Mouse (Mus musculus) testis, adult 2 months (tissue): ENCODE data around the gene Drd3. TPM values are rescaled to one million over a fixed set of nuclear protein-coding genes. Genes with fewer than 3 reads are reported as not detected.

Experiments used
- H3K27ac ChIP-seq: fragments of 200-500 bp; 2 replicates; pipeline ENCODE4 v1.5.1; 2012; ENCODE audit warnings: low read depth, low read length; ENCODE audit not compliant: control insufficient read depth, insufficient read depth
- H3K27me3 ChIP-seq: fragments of 200-500 bp; 2 replicates; pipeline ENCODE4 v1.6.1; 2012; ENCODE audit warnings: mild to moderate bottlenecking, low read length, moderate library complexity; ENCODE audit not compliant: control insufficient read depth, insufficient read depth
- H3K36me3 ChIP-seq: fragments of 200-500 bp; 2 replicates; pipeline ENCODE4 v1.6.1; 2012; ENCODE audit warnings: mild to moderate bottlenecking, low read length; ENCODE audit not compliant: control insufficient read depth, insufficient read depth
- H3K4me1 ChIP-seq: fragments of 200-500 bp; 2 replicates; pipeline ENCODE4 v1.6.1; 2012; ENCODE audit warnings: low read length; ENCODE audit not compliant: control insufficient read depth, insufficient read depth
- H3K4me3 ChIP-seq: fragments of 200-500 bp; 2 replicates; pipeline ENCODE4 v1.5.1; 2012; ENCODE audit warnings: low read depth, mild to moderate bottlenecking, low read length, moderate library complexity, mixed read lengths; ENCODE audit not compliant: control insufficient read depth
- CTCF ChIP-seq: fragments of 200-500 bp; IDR thresholded peaks from 2 replicates; pipeline ENCODE4 v1.5.1; 2012; ENCODE audit warnings: low read depth, mild to moderate bottlenecking, inconsistent platforms, low read length, moderate library complexity; ENCODE audit not compliant: control insufficient read depth, insufficient read depth, insufficient replicate concordance
- POLR2A ChIP-seq: fragments of 200-500 bp; IDR thresholded peaks from 2 replicates; pipeline ENCODE4 v1.6.1; 2012; ENCODE audit warnings: low read depth, mild to moderate bottlenecking, inconsistent platforms, low read length, moderate library complexity; ENCODE audit not compliant: control insufficient read depth
- polyA plus RNA-seq: library from polyadenylated mRNA; depleted of rRNA; stranded (reverse); fragments of >200 nt; gene quantifications from 2 replicates; pipeline ENCODE4 v1.2.3, GENCODE M21; 2012

Gene Drd3
- polyA plus RNA-seq, 1 experiment: not detected

DNA sequence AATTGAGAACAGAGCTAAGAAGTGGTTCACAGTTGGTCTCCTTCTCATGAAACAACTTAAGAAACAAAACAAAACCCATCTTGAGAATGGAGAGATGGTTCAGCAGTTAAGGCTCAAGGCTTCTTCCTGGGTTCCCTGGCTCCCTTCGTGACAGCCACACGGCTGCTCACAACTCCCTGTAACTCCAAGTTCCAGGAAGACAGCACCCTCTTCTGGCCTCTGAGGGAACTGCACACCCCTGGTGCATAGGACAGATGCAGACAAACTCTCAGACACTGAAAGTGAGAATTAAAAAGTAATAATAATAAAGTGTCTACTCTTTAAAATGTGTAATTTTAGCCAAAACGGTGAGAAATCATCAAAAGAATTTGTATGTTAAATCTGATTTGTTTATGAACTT lies 29.4 kb upstream of the Drd3 start:
- TF ChIP-seq POLR2A (no peak), CTCF (peak; percentile 90)
- Histone ChIP-seq H3K27me3 (no peaks in the 10 kb centered on the region), H3K4me3 (no peak overlapping the region), H3K4me1 (0 out of 2 replicates have a peak, but pooled peaks cover 4% of the 10 kb centered on the region), H3K27ac (no peak overlapping the region), H3K36me3 (no peaks in the 10 kb centered on the region)

DNA sequence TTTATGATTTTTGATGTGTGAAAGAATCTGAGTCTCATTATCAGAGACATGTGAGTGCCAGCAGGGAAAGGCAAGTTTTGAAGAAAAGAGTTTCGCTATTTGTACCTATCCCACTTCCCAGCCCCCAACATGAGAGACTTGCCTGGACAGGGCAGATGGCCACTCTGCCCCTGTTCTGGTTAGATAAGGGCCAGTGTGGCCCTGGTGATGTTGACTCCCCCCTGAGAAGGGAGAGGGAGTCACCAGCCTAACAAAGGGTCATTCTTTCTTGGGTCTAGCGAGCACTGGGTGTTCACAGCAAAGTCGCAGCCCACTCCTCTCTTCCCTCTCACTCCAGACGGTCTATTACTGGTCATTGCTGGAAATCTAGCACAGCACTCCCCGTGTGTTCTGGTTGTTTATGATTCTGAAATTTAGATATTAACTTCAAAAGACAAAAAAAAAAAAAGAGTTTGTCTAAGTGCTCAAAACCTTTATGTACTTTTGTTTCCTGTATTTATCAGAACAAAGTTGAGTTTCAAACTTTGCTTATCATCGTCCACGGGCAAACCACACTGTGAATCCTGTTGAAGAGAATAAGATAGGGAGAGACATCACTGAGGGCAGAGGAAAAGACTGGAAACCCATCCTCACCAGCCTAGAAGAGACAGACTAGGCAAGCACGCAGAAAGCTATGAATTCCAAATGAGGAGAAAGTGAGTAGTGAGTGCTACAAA lies 24.2 kb upstream of the Drd3 start:
- no peaks in the 10 kb centered on the region for H3K27me3 ChIP-seq
- H3K4me1 ChIP-seq: 0 out of 2 replicates have a peak, but pooled peaks cover 4% of the 10 kb centered on the region
- no peak for TF ChIP-seq POLR2A
- no peak for TF ChIP-seq CTCF
- no peaks in the 10 kb centered on the region for H3K36me3 ChIP-seq
- peak overlapping the region; percentile 9; the same call in 1 of the 2 replicates for H3K27ac ChIP-seq
- H3K4me3 ChIP-seq: no peak overlapping the region

DNA sequence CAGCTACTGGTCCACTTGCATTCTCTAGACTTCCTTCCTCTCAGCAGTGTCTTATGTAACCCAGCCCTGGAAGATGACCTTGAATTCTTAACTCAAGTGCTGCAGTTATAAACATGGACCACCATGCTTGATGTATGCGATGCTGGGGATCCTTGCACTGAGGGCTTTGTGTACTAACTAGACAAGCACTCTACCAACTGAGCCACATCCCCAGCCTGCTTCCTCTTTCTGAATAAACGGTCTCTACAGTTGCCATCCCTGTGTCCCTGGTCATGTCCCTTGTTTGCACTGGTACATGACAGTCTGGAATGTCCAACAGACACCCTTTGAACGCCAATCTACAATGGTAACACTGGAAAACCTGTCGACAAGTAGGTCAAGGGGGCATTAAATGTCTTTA lies 23.5 kb upstream of the Drd3 start:
- H3K4me1 ChIP-seq: 0 out of 2 replicates have a peak, but pooled peaks cover 4% of the 10 kb centered on the region
- H3K36me3 ChIP-seq: no peaks in the 10 kb centered on the region
- H3K4me3 ChIP-seq: no peak overlapping the region
- no peaks in the 10 kb centered on the region for H3K27me3 ChIP-seq
- TF ChIP-seq POLR2A (no peak), CTCF (no peak)
- peak overlapping the region; percentile 9; the same call in 1 of the 2 replicates for H3K27ac ChIP-seq

DNA sequence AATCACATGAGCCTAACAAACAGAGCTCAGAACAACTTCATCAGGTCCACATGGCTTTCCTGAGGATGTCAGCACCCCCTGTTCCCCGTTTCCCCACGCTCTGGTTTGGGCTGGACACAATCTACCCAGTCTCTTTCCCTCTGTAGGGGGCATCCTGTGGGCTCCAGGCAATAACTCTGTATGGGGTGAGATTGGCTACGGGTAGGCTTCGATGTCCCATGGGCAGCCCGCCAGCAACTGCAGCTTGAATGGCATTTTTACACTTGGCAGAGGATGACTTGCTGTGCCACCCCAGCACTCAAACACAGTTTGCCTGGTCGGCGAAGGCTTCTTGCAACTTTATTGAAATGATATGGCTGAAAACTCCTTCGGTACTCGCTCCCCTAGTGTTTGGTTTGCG lies 21.3 kb upstream of the Drd3 start:
- Histone ChIP-seq H3K27me3 (no peaks in the 10 kb centered on the region), H3K36me3 (no peaks in the 10 kb centered on the region), H3K27ac (no peak overlapping the region), H3K4me3 (no peak overlapping the region), H3K4me1 (no peaks in the 10 kb centered on the region)
- TF ChIP-seq POLR2A: no peak
- TF ChIP-seq CTCF: no peak

DNA sequence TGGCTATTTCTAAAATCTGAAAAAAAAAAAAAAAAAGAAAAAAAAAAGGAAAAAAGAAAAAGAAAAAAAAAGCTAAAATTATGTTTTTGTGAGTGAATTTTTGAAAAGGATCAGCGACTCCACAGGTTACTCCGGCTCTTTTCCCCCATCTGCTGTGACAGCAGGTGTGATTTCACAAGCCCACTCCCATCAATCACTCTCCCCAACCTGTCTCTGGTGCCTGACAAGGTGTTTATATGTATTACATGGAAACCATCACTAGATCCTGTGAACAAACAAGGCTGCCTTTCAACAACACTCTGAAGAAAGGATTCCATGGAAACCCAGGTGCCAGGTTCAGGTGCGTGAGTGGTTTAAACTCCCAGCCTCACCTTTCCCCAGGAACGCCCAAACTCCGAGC lies 20.9 kb upstream of the Drd3 start:
- Histone ChIP-seq H3K27me3 (no peaks in the 10 kb centered on the region), H3K4me1 (no peaks in the 10 kb centered on the region), H3K27ac (no peak overlapping the region), H3K4me3 (no peak overlapping the region), H3K36me3 (no peaks in the 10 kb centered on the region)
- no peak for TF ChIP-seq POLR2A
- no peak for TF ChIP-seq CTCF

DNA sequence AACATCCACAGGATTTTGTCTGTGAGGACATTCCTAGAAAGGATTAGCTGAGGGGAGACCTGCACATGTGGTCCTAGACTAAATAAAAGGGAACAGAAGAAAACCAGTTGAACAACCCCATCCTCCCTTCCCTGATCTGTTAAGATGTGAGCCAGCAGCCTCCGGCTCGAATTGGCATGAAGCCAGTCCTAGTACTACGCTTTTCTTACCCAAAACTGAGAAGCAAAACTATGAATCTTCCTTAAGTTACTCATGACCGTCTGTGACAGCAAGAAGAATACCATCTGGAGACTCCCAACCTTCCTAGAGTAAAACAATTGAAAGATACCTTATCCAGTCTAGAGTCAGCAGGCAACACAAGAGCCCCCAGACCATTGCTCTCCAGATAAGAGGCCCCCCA lies 15.9 kb upstream of the Drd3 start:
- H3K36me3 ChIP-seq: no peaks in the 10 kb centered on the region

DNA sequence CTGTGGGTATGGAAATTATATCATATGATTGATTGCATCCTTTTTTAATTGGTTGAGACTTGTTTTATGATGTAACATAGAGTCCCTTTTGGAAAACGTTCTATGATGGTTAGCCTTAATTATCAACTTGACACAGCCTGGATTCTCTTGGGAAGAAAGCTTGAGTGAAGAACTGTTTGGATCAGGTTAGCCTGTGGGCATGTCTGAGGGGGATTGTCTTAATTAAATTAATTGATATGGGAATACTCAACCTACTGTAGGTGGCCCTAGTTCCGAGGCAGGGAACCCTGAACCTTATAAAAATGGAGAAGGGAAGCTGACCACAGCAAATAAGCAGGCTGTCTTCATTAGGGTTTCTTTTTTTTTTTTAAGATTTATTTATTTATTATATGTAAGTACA lies 12.9 kb upstream of the Drd3 start:
- Histone ChIP-seq H3K4me3 (no peak overlapping the region), H3K36me3 (no peaks in the 10 kb centered on the region), H3K27ac (no peak overlapping the region), H3K27me3 (no peaks in the 10 kb centered on the region), H3K4me1 (no peaks in the 10 kb centered on the region)
- TF ChIP-seq POLR2A (no peak), CTCF (no peak)

More for the DNA sequence above, 15.9 kb upstream of the Drd3 start:
- Histone ChIP-seq H3K27ac (no peak overlapping the region), H3K4me3 (no peak overlapping the region), H3K27me3 (no peaks in the 10 kb centered on the region), H3K4me1 (no peaks in the 10 kb centered on the region)
- TF ChIP-seq CTCF: no peak
- TF ChIP-seq POLR2A: no peak

DNA sequence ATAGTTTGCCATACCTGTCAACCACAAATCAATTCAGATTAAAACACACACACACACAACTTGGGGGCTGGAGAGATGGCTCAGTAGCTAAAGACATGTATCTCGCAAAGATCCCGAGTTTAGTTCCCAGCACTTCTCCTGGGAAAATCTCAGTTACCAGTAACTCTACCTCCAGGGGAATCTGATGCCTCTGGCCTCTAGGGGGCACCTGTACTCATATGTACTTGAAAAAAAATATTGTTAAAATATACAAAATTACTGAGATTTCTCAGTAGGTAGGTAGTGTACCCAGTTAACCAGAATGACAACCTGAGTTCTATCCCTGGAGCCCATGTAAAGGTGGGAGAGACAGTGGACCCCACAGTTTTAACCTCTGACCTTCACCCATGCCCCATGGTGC lies 5.4 kb upstream of the Drd3 start:
- Histone ChIP-seq H3K4me1 (no peaks in the 10 kb centered on the region; the same call in 1 of the 2 replicates), H3K27me3 (no peaks in the 10 kb centered on the region), H3K27ac (no peak overlapping the region), H3K36me3 (no peaks in the 10 kb centered on the region), H3K4me3 (no peak overlapping the region)
- no peak for TF ChIP-seq POLR2A
- TF ChIP-seq CTCF: no peak
